Mouse (Mus musculus) olfactory bulb, adult 2 months (tissue): ENCODE results near the gene Herc4.

ENCODE experiments used
- CTCF ChIP-seq: fragments of 200-500 bp; IDR thresholded peaks from 2 replicates; pipeline ENCODE4 v1.5.1; 2012; ENCODE audit warnings: low read depth, mild to moderate bottlenecking, low read length, moderate library complexity; ENCODE audit not compliant: insufficient read depth
- POLR2A ChIP-seq: fragments of 200-500 bp; IDR thresholded peaks from 2 replicates; pipeline ENCODE4 v1.6.1; 2012; ENCODE audit warnings: mild to moderate bottlenecking, low read depth, low read length, moderate library complexity; ENCODE audit not compliant: insufficient read depth

DNA sequence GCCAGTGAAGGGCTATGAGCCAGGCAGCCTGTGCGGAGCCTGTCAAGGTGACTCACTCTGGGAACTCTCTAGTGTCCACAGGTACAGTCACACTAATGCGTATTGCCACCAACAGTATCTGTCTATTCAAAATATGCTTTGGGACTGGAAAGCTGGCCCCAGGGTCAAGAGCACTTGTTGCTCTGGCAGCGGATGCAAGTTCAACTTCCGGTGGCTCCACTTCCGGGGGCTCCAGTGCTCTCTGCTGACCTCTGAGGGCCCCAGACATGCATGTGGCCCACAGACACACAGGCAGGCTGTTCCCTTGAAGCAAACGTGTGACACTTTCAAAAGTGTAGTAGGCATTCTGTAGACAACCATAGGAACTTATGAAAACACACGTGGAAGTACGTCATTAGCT lies 42.1 kb upstream of the Herc4 start:
- TF ChIP-seq CTCF = no peak
- TF ChIP-seq POLR2A = no peak
